Mouse (Mus musculus) megakaryocyte, embryonic 14.5 days (primary cell): ENCODE results near the gene Tln1.

Source experiments
- FLI1 ChIP-seq: IDR thresholded peaks from 2 replicates; pipeline ENCODE4 v1.6.1; 2012; ENCODE audit warnings: low read length, inconsistent platforms, mixed read lengths
- GATA1 ChIP-seq: IDR thresholded peaks from 3 replicates; pipeline ENCODE4 v1.6.1; 2012; ENCODE audit warnings: mixed read lengths, low read length, inconsistent platforms, borderline replicate concordance

DNA sequence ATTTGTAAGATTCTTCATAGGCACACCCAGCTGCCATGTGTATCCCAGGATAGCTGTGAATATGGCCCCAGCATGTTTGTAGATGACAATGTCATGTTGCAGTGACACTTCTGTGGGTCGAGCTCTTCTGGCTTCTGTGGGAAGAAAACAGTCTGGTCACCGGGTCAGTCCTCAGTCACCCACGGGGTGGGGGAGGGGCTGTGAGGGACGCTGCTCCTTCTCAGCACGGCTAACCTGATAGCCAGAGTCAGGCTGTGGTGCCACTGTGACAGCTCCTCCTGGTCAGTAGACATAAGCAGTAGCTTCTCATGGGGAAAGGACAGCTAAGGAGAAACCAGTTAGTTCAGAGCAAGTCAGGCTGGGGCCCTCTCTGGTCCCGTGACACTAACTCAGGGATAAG lies 65.9 kb downstream of the Tln1 start:
- no peak for TF ChIP-seq FLI1
- TF ChIP-seq GATA1 = no peak
